Mouse (Mus musculus) intestine, postnatal 0 days (tissue): Measurements from ENCODE around the gene Kyat1. TPM values are rescaled to one million over a fixed set of nuclear protein-coding genes. Genes with fewer than 3 reads are reported as not detected.
"Not testable (repeated sequence)": the region's sequence is repeated elsewhere in the genome, so short reads cannot be mapped to it uniquely, and the experiment has no call there.

Source experiments
- ATAC-seq: fragments of 200-750 bp; cut with Nextera tagmentation; 2 replicates; pipeline ENCODE4 v1.8.0; 2017; ENCODE audit warnings: mild to moderate bottlenecking, moderate TSS enrichment, moderate library complexity
- H3K27ac ChIP-seq: fragments of 300-500 bp; sonication (generic); 2 replicates; pipeline ENCODE4 v1.5.1; 2014; ENCODE audit warnings: mild to moderate bottlenecking, low read depth, low read length, moderate library complexity
- H3K27me3 ChIP-seq: fragments of 300-500 bp; sonication (generic); replicated peaks from 2 replicates; pipeline ENCODE4 v1.6.1; 2014; ENCODE audit warnings: low read length, mixed read lengths; ENCODE audit not compliant: control insufficient read depth, insufficient read depth
- H3K36me3 ChIP-seq: fragments of 300-500 bp; sonication (generic); 2 replicates; pipeline ENCODE4 v1.6.1; 2014; ENCODE audit warnings: mild to moderate bottlenecking, moderate library complexity; ENCODE audit not compliant: control insufficient read depth, insufficient read depth
- H3K4me1 ChIP-seq: fragments of 300-500 bp; sonication (generic); replicated peaks from 2 replicates; pipeline ENCODE4 v1.6.1; 2014; ENCODE audit warnings: antibody characterized with exemption, low read length, mixed read lengths; ENCODE audit not compliant: control insufficient read depth, insufficient read depth
- H3K4me2 ChIP-seq: fragments of 300-500 bp; sonication (generic); replicated peaks from 2 replicates; pipeline ENCODE4 v1.6.1; 2014; ENCODE audit warnings: low read depth, mild to moderate bottlenecking, moderate library complexity
- H3K4me3 ChIP-seq: fragments of 300-500 bp; sonication (generic); 2 replicates; pipeline ENCODE4 v1.5.1; 2014; ENCODE audit warnings: low read depth, low read length
- H3K9ac ChIP-seq: fragments of 300-500 bp; sonication (generic); 2 replicates; pipeline ENCODE4 v1.6.1; 2014; ENCODE audit warnings: mild to moderate bottlenecking, low read depth, low read length
- H3K9me3 ChIP-seq: fragments of 300-500 bp; sonication (generic); 2 replicates; pipeline ENCODE4 v1.6.1; 2016; ENCODE audit warnings: mixed run types; ENCODE audit not compliant: control insufficient read depth
- CTCF ChIP-seq: sonication (generic); IDR thresholded peaks from 2 replicates; pipeline ENCODE4 v1.5.1; 2016; ENCODE audit warnings: low read depth, mild to moderate bottlenecking, control low read depth, antibody characterized with exemption, moderate library complexity
- WGBS: fragments of 180-500 bp; shearing (Covaris S2); extraction: QIAGEN DNeasy Blood & Tissue Kit; methylation state at CpG from one replicate; pipeline ENCODE4 v1.1.7; 2014; 5-methylcytosine and 5-hydroxymethylcytosine counted together
- polyA plus RNA-seq: library from polyadenylated mRNA; unstranded; fragments of >200 nt; fragmentation: Nextera tagmentation; extraction: Ambion mirVana; gene quantifications from 2 replicates; pipeline ENCODE4 v1.2.1, GENCODE M21; 2015

Kyat1 gene
- polyA plus RNA-seq, 1 experiment from 2014 or later = 17.3 TPM

DNA sequence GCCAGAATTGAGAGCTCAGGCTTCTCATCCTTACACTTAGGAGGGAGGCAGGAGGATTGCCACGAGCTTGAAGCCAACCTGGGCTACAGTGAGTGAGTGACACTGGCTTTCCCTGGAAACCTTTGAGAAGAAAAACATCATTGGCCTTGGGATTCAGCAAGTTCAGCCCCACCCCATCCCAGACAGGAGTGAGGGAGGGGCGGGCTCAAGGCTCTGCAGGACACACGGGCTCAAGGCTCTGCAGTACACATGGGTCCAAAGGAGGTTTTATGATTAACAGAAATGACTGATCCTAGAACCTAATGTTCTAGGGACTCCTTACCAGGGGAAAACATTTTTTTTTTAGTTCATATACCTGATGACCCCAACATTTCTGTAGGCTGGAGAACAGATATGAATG, 21.9 kb downstream of the Kyat1 start:
- no peak overlapping the region for H3K4me2 ChIP-seq
- peaks cover 18% of the 10 kb centered on the region; the same call in 1 of the 2 replicates for H3K36me3 ChIP-seq
- H3K27me3 ChIP-seq = no peaks in the 10 kb centered on the region
- TF ChIP-seq CTCF = no peak
- no peak overlapping the region for H3K27ac ChIP-seq
- H3K9me3 ChIP-seq = no peaks in the 10 kb centered on the region
- WGBS = 55% methylated on average over 3 of the region's 3 CpGs
- H3K4me3 ChIP-seq = no peak overlapping the region
- no peak overlapping the region for H3K9ac ChIP-seq
- 0 out of 2 replicates have a peak, but pooled peaks have one; percentile 40 for ATAC-seq
- no peaks in the 10 kb centered on the region for H3K4me1 ChIP-seq

DNA sequence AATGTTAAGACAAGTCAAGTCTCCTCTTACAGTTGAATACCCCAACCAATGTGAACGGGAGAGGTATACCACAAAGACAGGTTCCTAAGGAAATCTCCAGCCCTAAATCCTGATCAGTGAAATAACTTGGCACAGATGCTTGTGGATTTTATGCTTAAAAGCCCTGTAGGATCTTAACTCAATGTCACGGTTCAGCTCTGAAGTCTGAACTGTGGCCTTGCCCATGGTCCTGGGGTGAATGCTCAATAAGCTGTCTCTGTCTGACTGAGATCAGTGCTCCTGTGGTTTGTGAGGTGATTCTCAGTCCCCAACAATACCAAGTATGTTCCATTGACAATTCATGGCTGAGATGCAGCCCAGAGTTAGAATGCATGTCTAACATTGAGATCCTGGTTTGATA, 23.2 kb downstream of the Kyat1 start:
- no peak overlapping the region for H3K9ac ChIP-seq
- TF ChIP-seq CTCF = no peak
- H3K27ac ChIP-seq = no peak overlapping the region
- H3K4me2 ChIP-seq = no peak overlapping the region
- WGBS = 85% methylated on average over 2 of the region's 2 CpGs
- H3K36me3 ChIP-seq = peaks cover 13% of the 10 kb centered on the region; the same call in 1 of the 2 replicates
- H3K9me3 ChIP-seq = no peaks in the 10 kb centered on the region
- H3K4me3 ChIP-seq = no peak overlapping the region
- no peaks in the 10 kb centered on the region; the same call in 1 of the 2 replicates for H3K4me1 ChIP-seq
- no peaks in the 10 kb centered on the region for H3K27me3 ChIP-seq
- ATAC-seq = no peak

GRCm38 (mm10) chr2:30178711-30179110, 26.9 kb downstream of the Kyat1 start:
- Histone ChIP-seq H3K4me2 (peak overlapping the region; percentile 66), H3K4me3 (peak overlapping the region; percentile 56), H3K36me3 (peaks cover 29% of the 10 kb centered on the region)
- not testable (repeated sequence) for H3K9ac ChIP-seq, H3K27ac ChIP-seq, H3K9me3 ChIP-seq, H3K27me3 ChIP-seq, H3K4me1 ChIP-seq
- ATAC-seq = peak; percentile 10; the same call in 1 of the 2 replicates
- 53% methylated on average over 7 of the region's 7 CpGs for WGBS

- 1% methylated on average over 52 of the region's 54 CpGs for WGBS
Measured at GRCm38 (mm10) chr2:30177700-30178675, 27.7 kb downstream of the Kyat1 start, which contains the start of gene Spout1. Gene Spout1, minus strand, starts transcription at chr2:30178459.

GRCm38 (mm10) chr2:30176561-30176960, 29.1 kb downstream of the Kyat1 start:
- TF ChIP-seq CTCF = no peak
- 97% methylated on average over 2 of the region's 2 CpGs for WGBS
- Histone ChIP-seq H3K4me2 (no peak overlapping the region), H3K4me1 (peaks cover 7% of the 10 kb centered on the region; the same call in 1 of the 2 replicates), H3K9ac (no peak overlapping the region), H3K27me3 (no peaks in the 10 kb centered on the region), H3K9me3 (no peaks in the 10 kb centered on the region), H3K4me3 (no peak overlapping the region), H3K36me3 (peaks cover 38% of the 10 kb centered on the region), H3K27ac (no peak overlapping the region)
- ATAC-seq = no peak

More at GRCm38 (mm10) chr2:30177700-30178675, 27.7 kb downstream of the Kyat1 start, which contains the start of gene Spout1:
- Histone ChIP-seq H3K4me1 (no peaks in the 10 kb centered on the region; the same call in 1 of the 2 replicates), H3K9me3 (no peaks in the 10 kb centered on the region), H3K36me3 (peaks cover 35% of the 10 kb centered on the region), H3K9ac (peak within 1 kb of the TSS; percentile 48), H3K4me2 (peak within 1 kb of the TSS; percentile 66), H3K27me3 (no peaks in the 10 kb centered on the region), H3K4me3 (peak within 1 kb of the TSS; percentile 56), H3K27ac (no peak within 1 kb of the TSS)
- no peak for TF ChIP-seq CTCF
- ATAC-seq = peak; percentile 96

DNA sequence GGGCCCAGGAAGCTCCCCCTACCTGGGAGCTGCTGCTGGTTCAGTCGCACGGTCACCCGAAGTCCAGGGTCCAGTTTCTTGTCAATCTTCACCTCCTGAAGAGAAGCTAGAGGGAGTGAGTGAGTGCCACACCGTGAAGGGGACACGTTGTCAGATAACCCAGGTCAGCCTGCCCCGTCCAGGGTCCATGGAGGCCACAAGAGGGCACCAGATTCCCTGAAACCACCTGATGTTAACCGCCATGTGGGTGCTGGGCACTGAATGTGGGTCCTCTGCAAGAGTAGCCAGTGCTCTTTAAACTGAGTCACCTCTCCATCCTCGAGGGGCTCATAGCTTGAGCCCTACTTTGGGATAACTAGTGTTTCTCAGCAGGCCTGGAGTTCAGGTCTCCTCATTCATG, 29.8 kb downstream of the Kyat1 start:
- no peak overlapping the region for H3K4me2 ChIP-seq

More for the DNA sequence above, 29.8 kb downstream of the Kyat1 start:
- no peaks in the 10 kb centered on the region for H3K27me3 ChIP-seq
- no peak overlapping the region for H3K27ac ChIP-seq
- no peak for ATAC-seq
- 85% methylated on average over 8 of the region's 8 CpGs for WGBS
- peaks cover 7% of the 10 kb centered on the region; the same call in 1 of the 2 replicates for H3K4me1 ChIP-seq
- H3K9ac ChIP-seq = no peak overlapping the region
- peaks cover 38% of the 10 kb centered on the region for H3K36me3 ChIP-seq
- H3K9me3 ChIP-seq = no peaks in the 10 kb centered on the region
- no peak overlapping the region for H3K4me3 ChIP-seq
- TF ChIP-seq CTCF = peak; percentile 59
